ENCODE assay signal across 8 mouse cellular contexts in genomic region chr17:34152923-34153322, GRCm38 (mm10). TPM values are rescaled to one million over a fixed set of nuclear protein-coding genes. Genes with fewer than 3 reads are reported as not detected.
DNase-seq lines count a peak whose midpoint lies in the region; ATAC-seq lines count a peak whose summit lies in the region.

Gene H2-DMb1, plus strand, starts transcription at chr17:34153072.

- WGBS in heart, embryonic 10.5 days, result 60% methylated on average over 4 of the region's 4 CpGs
- WGBS in midbrain, embryonic 15.5 days, result 67% methylated on average over 4 of the region's 4 CpGs

- intact Hi-C loops in heart, postnatal 36 days (cut with DNase I), result no loop called here

- no peak within 1 kb of the TSS for H3K4me3 ChIP-seq in heart, embryonic 10.5 days
- H3K4me3 ChIP-seq in midbrain, embryonic 15.5 days, result no peak within 1 kb of the TSS

- no peaks in the 10 kb centered on the region for H3K9me3 ChIP-seq in heart, embryonic 10.5 days
- no peaks in the 10 kb centered on the region for H3K9me3 ChIP-seq in midbrain, embryonic 15.5 days

- H3K36me3 ChIP-seq in heart, embryonic 10.5 days, result no peaks in the 10 kb centered on the region
- H3K36me3 ChIP-seq in midbrain, embryonic 15.5 days (replicated peaks), result no peaks in the 10 kb centered on the region

- DNase-seq in heart, adult 18-20 months, result peak; percentile 65 to 78
- no peak for DNase-seq in heart, embryonic 10.5 days (ENCODE audit: low spot score)
- DNase-seq in urinary bladder, postnatal 14 days (ENCODE audit: low spot score), result peak; percentile 52
- no peak for DNase-seq in urinary bladder, postnatal 10 days (ENCODE audit: low spot score)
- peak; percentile 35 to 42 for DNase-seq in heart, postnatal 36 days
- DNase-seq in lung, postnatal 10 days, result peak; percentile 82
- DNase-seq in testis, postnatal 10 days (ENCODE audit: low spot score), result no peak

- peaks cover 14% of the 10 kb centered on the region; the same call in 1 of the 2 replicates for H3K27me3 ChIP-seq in heart, embryonic 10.5 days (ENCODE audit: insufficient read depth, poor library complexity, severe bottlenecking)
- H3K27me3 ChIP-seq in midbrain, embryonic 15.5 days (replicated peaks), result no peaks in the 10 kb centered on the region

- H3K27ac ChIP-seq in heart, embryonic 10.5 days, result no peak within 1 kb of the TSS
- H3K27ac ChIP-seq in midbrain, embryonic 15.5 days, result no peak within 1 kb of the TSS

- no peak within 1 kb of the TSS for H3K4me2 ChIP-seq in midbrain, embryonic 15.5 days

- no peak within 1 kb of the TSS for H3K9ac ChIP-seq in midbrain, embryonic 15.5 days

- no peaks in the 10 kb centered on the region for H3K4me1 ChIP-seq in heart, embryonic 10.5 days
- H3K4me1 ChIP-seq in midbrain, embryonic 15.5 days, result no peaks in the 10 kb centered on the region

- ATAC-seq in midbrain, embryonic 15.5 days (replicated peaks), result no peak

RNA-seq across cellular contexts. Expression of gene H2-DMb1, which starts in this region (rescaled TPM):
- 1 to 10 TPM; 3.0 to 3.9 TPM for total RNA-seq in heart, adult 18-20 months (2021)
- 0.23 and 0.29 TPM in 2 replicates for polyA plus RNA-seq in heart, embryonic 10.5 days (2016; fragmentation: Nextera tagmentation; extraction: Ambion mirVana)
- 1 to 10 TPM; 1.5 to 2.9 TPM for total RNA-seq in heart, postnatal 36 days (2021)
- polyA plus RNA-seq in midbrain, embryonic 15.5 days (2015; fragmentation: Nextera tagmentation; extraction: Ambion mirVana), result 0.79 and 1.2 TPM in 2 replicates

Comparison
In these comparisons a context has a peak if more than half of its experiments do, and no peak if none do; other contexts are left out.
1. DNase-seq: peak in heart, adult 18-20 months (2 of 2), urinary bladder, postnatal 14 days (single experiment), heart, postnatal 36 days (2 of 2) and lung, postnatal 10 days (single experiment); none in heart, embryonic 10.5 days (single experiment), urinary bladder, postnatal 10 days (single experiment) and testis, postnatal 10 days (single experiment).